Mouse (Mus musculus): ENCODE measurements around the gene Csn1s2b. TPM values are rescaled to one million over a fixed set of nuclear protein-coding genes. Genes with fewer than 3 reads are reported as not detected.
"Not testable (repeated sequence)": the region's sequence is repeated elsewhere in the genome, so short reads cannot be mapped to it uniquely, and the experiment has no call there.

The Csn1s2b gene
- total RNA-seq (2021), result not detected
- long read RNA-seq, experiment 1, result 0 reads
- long read RNA-seq, experiment 2, result 0 reads

DNA sequence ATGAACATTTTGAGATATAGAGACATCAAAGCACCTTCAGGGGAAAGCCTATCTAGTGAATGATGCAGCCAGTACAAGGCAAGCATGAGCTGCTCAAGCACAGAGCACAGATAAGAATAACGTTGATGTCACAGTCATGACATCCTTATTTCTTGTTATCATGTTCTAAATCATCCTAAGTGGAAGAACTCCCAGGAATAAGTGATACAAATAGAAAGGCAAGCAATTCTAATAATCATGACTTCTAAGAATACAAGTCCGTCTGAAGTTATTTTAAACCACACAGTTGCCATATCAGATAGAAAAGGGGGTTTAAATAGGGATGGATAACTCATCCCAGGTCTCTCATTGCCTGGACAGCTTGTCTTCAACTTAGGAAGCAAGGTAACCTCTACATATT lies at the start of gene Csn1s2b:
Gene Csn1s2b (plus strand): TSS at position 301 of the 400 bp plus-strand sequence.
- no peak for DNase-seq (ENCODE audit: low spot score in 2 of 2)

DNA sequence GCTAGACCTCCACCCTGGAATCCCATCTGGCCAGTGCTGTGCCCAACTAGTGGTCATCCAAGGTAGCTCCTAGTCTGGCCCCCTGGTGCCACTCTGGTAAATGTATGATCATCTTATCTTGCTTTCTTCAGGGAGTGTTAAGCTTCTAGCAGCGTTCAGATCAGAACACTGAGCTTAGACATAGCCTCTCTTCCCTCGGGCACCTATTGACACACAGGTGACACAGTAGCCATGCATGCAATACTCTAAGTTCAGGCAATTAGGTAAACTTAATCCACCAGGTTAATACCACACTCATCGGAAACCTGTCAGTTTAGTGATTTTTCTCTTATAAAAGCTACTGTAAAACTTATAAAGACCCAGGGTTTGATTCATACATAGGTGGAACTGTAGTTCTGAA lies 43.3 kb upstream of the Csn1s2b start:
- DNase-seq (ENCODE audit: low spot score in 2 of 2), result no peak

DNA sequence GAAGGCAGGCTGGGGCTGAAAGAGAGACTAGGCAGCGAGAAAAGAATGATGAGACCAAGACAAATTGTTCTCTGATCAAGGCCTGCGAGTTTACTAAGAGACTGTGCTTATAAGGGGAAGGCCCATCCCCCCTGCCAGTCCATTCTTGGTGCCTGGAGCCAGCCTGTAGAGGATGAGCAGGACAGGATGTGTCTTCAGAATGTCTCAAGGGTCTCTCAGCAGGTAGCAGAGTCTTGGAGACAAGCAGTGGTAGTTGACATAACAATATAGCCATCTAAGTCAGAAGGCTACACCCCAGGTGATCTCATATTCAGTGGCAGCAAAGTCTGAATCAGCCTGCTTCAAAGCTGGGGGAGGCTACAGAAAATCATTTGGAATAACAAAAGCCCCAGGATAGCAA lies 35.7 kb upstream of the Csn1s2b start:
- DNase-seq (ENCODE audit: low spot score in 2 of 2), result not testable (repeated sequence)

DNA sequence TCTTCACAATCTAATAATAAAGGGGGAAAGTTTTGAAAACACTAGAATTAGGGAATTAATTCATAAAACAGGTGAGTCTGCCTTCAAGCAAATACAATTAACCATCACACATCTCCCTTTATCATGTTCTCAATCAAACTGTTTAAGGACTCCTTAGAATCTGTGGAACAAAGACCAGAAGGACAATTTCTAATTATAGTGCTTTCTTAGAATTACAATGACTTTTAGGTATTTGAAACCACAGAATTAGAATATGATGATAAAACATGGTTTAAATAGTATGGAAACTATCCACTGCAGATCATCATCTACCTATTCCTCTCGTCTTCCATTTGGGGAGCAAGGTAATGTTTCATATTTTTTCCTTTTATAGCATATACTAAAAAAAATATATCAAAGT lies 33.6 kb upstream of the Csn1s2b start, which contains the start of gene Csn1s2a:
Gene Csn1s2a (plus strand): TSS at position 301 of the 400 bp plus-strand sequence.
- DNase-seq (ENCODE audit: low spot score in 2 of 2), result no peak

DNA sequence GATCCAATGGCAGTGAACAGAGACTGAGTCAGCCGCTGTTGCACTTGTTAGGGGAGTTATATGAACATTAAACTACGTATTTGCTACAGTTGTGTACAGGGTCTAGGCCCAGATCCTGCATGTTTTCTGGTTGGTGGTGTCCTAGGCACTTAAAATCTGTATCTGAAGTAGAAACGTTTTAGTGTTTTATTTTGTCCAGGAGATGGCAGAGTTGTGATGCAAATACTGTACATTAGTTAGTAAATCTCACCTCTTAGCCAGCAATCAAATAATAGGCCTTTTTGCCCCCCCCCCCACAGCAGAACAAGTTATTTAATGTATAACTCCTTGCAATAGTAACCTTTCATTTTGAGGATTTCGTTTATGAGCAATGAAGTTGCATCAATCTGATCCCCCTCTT lies 25.2 kb upstream of the Csn1s2b start:
- DNase-seq (ENCODE audit: low spot score in 2 of 2), result no peak

DNA sequence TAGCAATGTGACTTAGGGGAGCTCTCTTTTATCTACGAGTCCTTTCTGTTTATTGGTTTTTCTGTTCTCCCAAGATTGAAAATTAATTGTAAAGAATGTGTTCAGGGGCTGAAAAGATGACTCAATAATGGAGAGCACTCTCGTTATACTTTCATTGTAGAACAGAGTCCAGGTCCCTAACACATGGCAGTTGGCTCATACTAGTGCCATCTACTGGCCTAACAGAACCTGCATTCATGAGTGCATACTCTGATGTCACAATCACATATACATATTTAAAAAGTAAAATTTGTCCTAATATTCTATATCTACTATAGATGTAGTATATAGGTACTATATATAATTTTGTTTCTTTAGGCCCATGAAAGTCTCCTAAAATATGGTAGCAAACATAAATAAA lies 1.4 kb downstream of the Csn1s2b start:
- DNase-seq (ENCODE audit: low spot score in 2 of 2), result no peak

DNA sequence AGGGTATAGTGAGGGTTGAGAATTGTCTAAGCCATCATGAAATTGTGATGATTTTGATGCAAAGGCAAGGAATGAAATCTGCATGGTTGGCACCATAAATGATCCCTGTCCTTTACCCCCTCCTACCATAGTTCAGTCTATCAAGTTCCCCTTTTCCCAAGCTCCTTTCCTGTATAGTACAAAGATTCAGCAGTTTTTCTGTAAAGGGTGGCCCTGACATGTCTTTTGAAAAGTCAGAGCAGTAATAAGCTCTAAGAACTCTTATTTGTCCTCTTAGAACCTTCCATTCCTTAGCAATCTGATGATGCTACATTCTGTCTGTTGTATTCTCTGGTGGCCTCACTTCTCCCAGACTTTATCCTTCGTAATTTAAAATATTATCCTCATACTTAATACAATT lies 17.5 kb downstream of the Csn1s2b start, which contains the start of gene Prr27:
Gene Prr27 (plus strand): TSS at position 301 of the 400 bp plus-strand sequence.
- no peak for DNase-seq (ENCODE audit: low spot score in 2 of 2)

DNA sequence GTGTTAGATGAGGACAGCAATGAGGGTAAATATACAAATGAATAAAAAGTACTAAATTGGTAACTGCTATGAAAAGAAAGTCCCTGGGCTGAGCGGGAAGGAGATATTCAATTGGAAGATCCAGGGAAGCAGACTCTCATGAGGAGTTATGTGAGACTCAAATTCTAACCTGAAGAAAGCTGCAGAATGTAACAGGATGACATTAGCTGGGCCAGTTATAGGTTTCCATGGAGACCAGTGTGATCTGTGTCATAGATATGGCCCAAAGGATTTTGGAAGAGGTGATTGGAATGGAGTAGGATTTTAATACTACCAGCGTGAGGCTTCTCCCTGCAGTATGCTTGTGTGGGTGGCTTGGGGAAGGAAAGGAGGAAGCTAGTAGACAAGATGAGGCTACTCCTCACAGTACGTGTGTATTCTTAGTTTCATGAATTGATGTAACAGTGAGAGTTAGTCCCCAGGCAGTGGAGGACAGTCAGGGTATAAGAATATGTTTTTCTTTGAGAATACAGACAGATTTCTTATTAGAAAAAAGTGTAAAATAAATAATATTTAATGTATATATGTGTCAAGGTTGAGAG lies 47.3 kb downstream of the Csn1s2b start:
- DNase-seq (ENCODE audit: low spot score in 2 of 2), result no peak

DNA sequence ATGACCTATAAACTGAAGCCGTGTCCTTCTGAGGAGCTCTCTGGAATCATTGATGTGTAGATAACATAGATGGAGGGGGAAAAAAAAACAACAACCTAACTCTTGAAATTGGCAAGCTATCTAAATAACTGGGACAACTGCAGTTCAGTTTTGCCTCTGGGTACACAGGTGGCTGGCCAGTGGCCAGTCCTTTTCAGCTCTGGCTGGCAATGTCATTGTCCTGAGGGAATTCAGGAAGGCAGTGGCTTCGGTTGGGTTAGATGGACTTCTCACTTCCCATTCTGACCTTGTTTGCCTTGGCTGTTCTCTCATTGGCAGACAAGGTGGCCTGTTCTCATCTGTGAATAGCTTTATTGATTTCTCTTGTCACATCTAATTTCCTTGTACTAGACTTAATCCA lies 62.2 kb downstream of the Csn1s2b start:
- no peak for DNase-seq (ENCODE audit: low spot score in 2 of 2)

DNA sequence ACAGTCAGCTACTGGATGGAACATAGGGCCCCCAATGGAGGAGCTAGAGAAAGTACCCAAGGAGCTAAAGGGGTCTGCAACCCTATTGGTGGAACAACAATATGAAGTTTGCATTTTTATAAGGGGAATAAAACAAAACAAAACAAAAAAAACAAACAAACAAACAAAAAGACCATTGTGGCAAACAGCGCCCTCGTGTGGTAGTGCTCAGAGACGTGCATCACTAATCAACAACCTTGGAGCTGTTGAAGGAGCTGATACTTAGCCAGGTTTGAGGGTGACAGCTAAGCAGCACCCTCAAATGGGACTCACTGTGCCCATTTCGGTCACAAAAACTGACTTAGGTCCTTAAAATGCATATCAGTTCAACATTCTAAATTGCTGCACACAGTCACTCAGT lies 63.5 kb downstream of the Csn1s2b start:
- DNase-seq (ENCODE audit: low spot score in 2 of 2), result no peak

Other genes with a start within 250 kb of the Csn1s2b start
- gene Sult1d1, start 239.1 kb upstream of the Csn1s2b start, total RNA-seq (2021), result 10 to 100 TPM in 1 of 2 experiments, 1 to 10 TPM in 1; 4.1 to 13.1 TPM
- gene Sult1e1, start 216.5 kb upstream of the Csn1s2b start, total RNA-seq (2021), result under 1 TPM; 0.31 to 0.59 TPM
- gene Csn1s1, start 141.9 kb upstream of the Csn1s2b start, total RNA-seq (2021), result not detected
- gene Csn2, start 108.5 kb upstream of the Csn1s2b start, total RNA-seq (2021), result not detected
- gene Csn1s2a, start 33.5 kb upstream of the Csn1s2b start, total RNA-seq (2021), result not detected
- not detected for gene Prr27, start 17.6 kb downstream of the Csn1s2b start, total RNA-seq (2021)
- gene Odam, start 76.9 kb downstream of the Csn1s2b start, total RNA-seq (2021), result not detected
- gene Csn3, start 117.5 kb downstream of the Csn1s2b start, total RNA-seq (2021), result not detected
- not detected for gene 2310003L06Rik, start 161.4 kb downstream of the Csn1s2b start, total RNA-seq (2021)
- gene Gm28434, start 161.4 kb downstream of the Csn1s2b start, total RNA-seq (2021), result not detected
- not detected for gene Cabs1, start 171.4 kb downstream of the Csn1s2b start, total RNA-seq (2021)
- gene Smr3a, start 194.5 kb downstream of the Csn1s2b start, total RNA-seq (2021), result not detected

Data from adrenal gland, postnatal 4 days (tissue).